Mouse (Mus musculus): ENCODE measurements around the gene Gm47995. TPM values are rescaled to one million over a fixed set of nuclear protein-coding genes. Genes with fewer than 3 reads are reported as not detected.
"Not testable (repeated sequence)": the region's sequence is repeated elsewhere in the genome, so short reads cannot be mapped to it uniquely, and the experiment has no call there.

The Gm47995 gene
- polyA plus RNA-seq, 1 experiment from 2014 or later: not detected

GRCm38 (mm10) chr1:151180167-151180566, 18.1 kb upstream of the Gm47995 start:
- 76% methylated on average over 2 of the region's 2 CpGs for WGBS
- Histone ChIP-seq H3K9ac (ENCODE audit: low read length) (no peak overlapping the region), H3K4me2 (replicated peaks; ENCODE audit: low read depth) (no peak overlapping the region), H3K27me3 (ENCODE audit: control insufficient read depth, insufficient read depth, low read length) (no peaks in the 10 kb centered on the region), H3K4me3 (ENCODE audit: low read depth, low read length) (no peak overlapping the region), H3K27ac (replicated peaks) (no peak overlapping the region), H3K4me1 (replicated peaks; ENCODE audit: control insufficient read depth, insufficient read depth) (no peaks in the 10 kb centered on the region), H3K9me3 (ENCODE audit: control insufficient read depth, low read length) (no peaks in the 10 kb centered on the region), H3K36me3 (ENCODE audit: control insufficient read depth, insufficient read depth, low read length) (no peaks in the 10 kb centered on the region)
- TF ChIP-seq EP300 (optimal IDR thresholded peaks at IDR 0.05): no peak
- no peak for TF ChIP-seq CTCF (IDR thresholded peaks at IDR 0.05; ENCODE audit: low read depth)
- ATAC-seq (ENCODE audit: low FRiP score, low TSS enrichment): no peak
- no peak for DNase-seq (ENCODE audit: low spot score)

DNA sequence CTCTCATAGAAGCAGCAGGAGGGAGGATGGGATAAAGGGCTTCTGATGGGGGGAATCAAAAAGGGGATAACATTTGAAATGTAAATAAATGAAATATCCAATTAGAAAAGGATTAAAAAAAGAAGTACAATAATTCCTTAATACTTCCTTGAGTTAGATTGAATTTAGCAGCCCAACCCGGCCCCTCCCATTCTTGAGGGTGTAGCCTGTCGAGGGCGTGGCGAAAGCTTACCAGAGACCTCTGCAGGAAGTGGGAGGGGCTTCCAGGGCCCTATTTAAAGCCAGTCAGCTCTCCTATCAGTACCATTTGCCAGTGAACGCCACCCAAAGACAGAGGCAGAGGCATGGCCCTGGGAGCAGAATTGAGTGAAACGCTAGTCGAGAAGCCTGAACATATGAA, 16.0 kb upstream of the Gm47995 start, which contains the start of gene Gm47985:
TSS of gene Gm47985 (plus strand) at position 272 of the 400 bp plus-strand sequence.
- DNase-seq (ENCODE audit: low spot score); H3K27me3 ChIP-seq (ENCODE audit: control insufficient read depth, insufficient read depth, low read length); H3K36me3 ChIP-seq (ENCODE audit: control insufficient read depth, insufficient read depth, low read length); H3K4me3 ChIP-seq (ENCODE audit: low read depth, low read length); H3K27ac ChIP-seq (replicated peaks); H3K9ac ChIP-seq (ENCODE audit: low read length); ATAC-seq (ENCODE audit: low FRiP score, low TSS enrichment); H3K9me3 ChIP-seq (ENCODE audit: control insufficient read depth, low read length); H3K4me1 ChIP-seq (replicated peaks; ENCODE audit: control insufficient read depth, insufficient read depth); H3K4me2 ChIP-seq (replicated peaks; ENCODE audit: low read depth): not testable (repeated sequence)
- WGBS: no CpG with 5 or more reads among the region's 7 CpGs

- WGBS: 59% methylated on average over 3 of the region's 3 CpGs
- not testable (repeated sequence) for H3K4me3 ChIP-seq (ENCODE audit: low read depth, low read length); H3K9ac ChIP-seq (ENCODE audit: low read length); ATAC-seq (ENCODE audit: low FRiP score, low TSS enrichment); H3K27me3 ChIP-seq (ENCODE audit: control insufficient read depth, insufficient read depth, low read length); DNase-seq (ENCODE audit: low spot score); H3K27ac ChIP-seq (replicated peaks); H3K4me2 ChIP-seq (replicated peaks; ENCODE audit: low read depth); H3K9me3 ChIP-seq (ENCODE audit: control insufficient read depth, low read length); H3K36me3 ChIP-seq (ENCODE audit: control insufficient read depth, insufficient read depth, low read length); H3K4me1 ChIP-seq (replicated peaks; ENCODE audit: control insufficient read depth, insufficient read depth)
Measured at GRCm38 (mm10) chr1:151186186-151186585, 12.1 kb upstream of the Gm47995 start.

GRCm38 (mm10) chr1:151186879-151187424, 11.3 kb upstream of the Gm47995 start:
- not testable (repeated sequence) for H3K4me1 ChIP-seq (replicated peaks; ENCODE audit: control insufficient read depth, insufficient read depth); H3K9ac ChIP-seq (ENCODE audit: low read length); DNase-seq (ENCODE audit: low spot score); ATAC-seq (ENCODE audit: low FRiP score, low TSS enrichment); H3K27me3 ChIP-seq (ENCODE audit: control insufficient read depth, insufficient read depth, low read length); H3K4me3 ChIP-seq (ENCODE audit: low read depth, low read length); H3K27ac ChIP-seq (replicated peaks); H3K36me3 ChIP-seq (ENCODE audit: control insufficient read depth, insufficient read depth, low read length); H3K4me2 ChIP-seq (replicated peaks; ENCODE audit: low read depth); H3K9me3 ChIP-seq (ENCODE audit: control insufficient read depth, low read length)
- 79% methylated on average over 4 of the region's 4 CpGs for WGBS

- ATAC-seq (ENCODE audit: low FRiP score, low TSS enrichment) (no peak), DNase-seq (ENCODE audit: low spot score) (no peak)
Measured at GRCm38 (mm10) chr1:151188469-151188868, 9.8 kb upstream of the Gm47995 start.

GRCm38 (mm10) chr1:151192075-151192474, 6.2 kb upstream of the Gm47995 start, which contains the start of gene Gm8947:
Gene Gm8947 (plus strand): TSS chr1:151192376.
- H3K27me3 ChIP-seq (ENCODE audit: control insufficient read depth, insufficient read depth, low read length); H3K4me1 ChIP-seq (replicated peaks; ENCODE audit: control insufficient read depth, insufficient read depth); DNase-seq (ENCODE audit: low spot score); H3K36me3 ChIP-seq (ENCODE audit: control insufficient read depth, insufficient read depth, low read length); H3K4me3 ChIP-seq (ENCODE audit: low read depth, low read length); H3K27ac ChIP-seq (replicated peaks); H3K9ac ChIP-seq (ENCODE audit: low read length); ATAC-seq (ENCODE audit: low FRiP score, low TSS enrichment); H3K9me3 ChIP-seq (ENCODE audit: control insufficient read depth, low read length); H3K4me2 ChIP-seq (replicated peaks; ENCODE audit: low read depth): not testable (repeated sequence)
- WGBS: no CpG with 5 or more reads among the region's 7 CpGs

More at GRCm38 (mm10) chr1:151188469-151188868, 9.8 kb upstream of the Gm47995 start:
- H3K4me3 ChIP-seq (ENCODE audit: low read depth, low read length): no peak overlapping the region
- H3K36me3 ChIP-seq (ENCODE audit: control insufficient read depth, insufficient read depth, low read length): no peaks in the 10 kb centered on the region
- 82% methylated on average over 4 of the region's 4 CpGs for WGBS
- H3K27ac ChIP-seq (replicated peaks): no peak overlapping the region
- no peaks in the 10 kb centered on the region for H3K4me1 ChIP-seq (replicated peaks; ENCODE audit: control insufficient read depth, insufficient read depth)
- H3K4me2 ChIP-seq (replicated peaks; ENCODE audit: low read depth): no peak overlapping the region
- H3K9ac ChIP-seq (ENCODE audit: low read length): no peak overlapping the region
- no peaks in the 10 kb centered on the region for H3K9me3 ChIP-seq (ENCODE audit: control insufficient read depth, low read length)
- no peaks in the 10 kb centered on the region for H3K27me3 ChIP-seq (ENCODE audit: control insufficient read depth, insufficient read depth, low read length)
- TF ChIP-seq EP300 (optimal IDR thresholded peaks at IDR 0.05) (no peak), CTCF (IDR thresholded peaks at IDR 0.05; ENCODE audit: low read depth) (no peak)

DNA sequence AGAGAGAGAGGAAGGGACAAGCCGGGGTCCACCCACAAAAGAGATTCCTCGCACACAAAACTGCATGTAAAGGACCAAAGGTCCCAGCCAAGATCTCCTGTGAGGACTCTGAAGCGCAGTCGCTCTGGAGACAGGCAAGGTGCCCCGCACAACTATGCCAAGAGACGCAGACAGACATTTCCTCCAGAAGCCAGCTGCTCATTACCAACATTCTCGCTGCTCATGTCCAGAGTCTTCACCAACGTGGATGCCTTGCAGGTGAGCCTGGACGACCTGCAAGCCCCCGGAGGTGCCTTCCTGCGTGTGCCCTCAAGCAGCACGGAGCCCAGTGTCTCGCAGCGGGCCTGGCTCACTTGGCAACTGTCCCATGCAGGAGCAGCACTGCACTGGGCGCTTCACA, 5.5 kb upstream of the Gm47995 start:
- not testable (repeated sequence) for H3K4me1 ChIP-seq (replicated peaks; ENCODE audit: control insufficient read depth, insufficient read depth); H3K9ac ChIP-seq (ENCODE audit: low read length); H3K27me3 ChIP-seq (ENCODE audit: control insufficient read depth, insufficient read depth, low read length); ATAC-seq (ENCODE audit: low FRiP score, low TSS enrichment); H3K27ac ChIP-seq (replicated peaks); H3K36me3 ChIP-seq (ENCODE audit: control insufficient read depth, insufficient read depth, low read length); DNase-seq (ENCODE audit: low spot score); H3K9me3 ChIP-seq (ENCODE audit: control insufficient read depth, low read length); H3K4me2 ChIP-seq (replicated peaks; ENCODE audit: low read depth); H3K4me3 ChIP-seq (ENCODE audit: low read depth, low read length)
- WGBS: 91% methylated on average over 14 of the region's 15 CpGs

GRCm38 (mm10) chr1:151195986-151196385, 2.3 kb upstream of the Gm47995 start:
- H3K4me2 ChIP-seq (replicated peaks; ENCODE audit: low read depth); H3K27me3 ChIP-seq (ENCODE audit: control insufficient read depth, insufficient read depth, low read length); H3K27ac ChIP-seq (replicated peaks); H3K9me3 ChIP-seq (ENCODE audit: control insufficient read depth, low read length); H3K36me3 ChIP-seq (ENCODE audit: control insufficient read depth, insufficient read depth, low read length); ATAC-seq (ENCODE audit: low FRiP score, low TSS enrichment); H3K9ac ChIP-seq (ENCODE audit: low read length); H3K4me3 ChIP-seq (ENCODE audit: low read depth, low read length); H3K4me1 ChIP-seq (replicated peaks; ENCODE audit: control insufficient read depth, insufficient read depth); DNase-seq (ENCODE audit: low spot score): not testable (repeated sequence)
- WGBS: 56% methylated on average over 4 of the region's 4 CpGs

- not testable (repeated sequence) for H3K27ac ChIP-seq (replicated peaks); H3K27me3 ChIP-seq (ENCODE audit: control insufficient read depth, insufficient read depth, low read length); H3K9ac ChIP-seq (ENCODE audit: low read length); H3K36me3 ChIP-seq (ENCODE audit: control insufficient read depth, insufficient read depth, low read length); H3K9me3 ChIP-seq (ENCODE audit: control insufficient read depth, low read length); ATAC-seq (ENCODE audit: low FRiP score, low TSS enrichment); H3K4me2 ChIP-seq (replicated peaks; ENCODE audit: low read depth); DNase-seq (ENCODE audit: low spot score); H3K4me1 ChIP-seq (replicated peaks; ENCODE audit: control insufficient read depth, insufficient read depth); H3K4me3 ChIP-seq (ENCODE audit: low read depth, low read length)
- 71% methylated on average over 3 of the region's 3 CpGs for WGBS
Measured at GRCm38 (mm10) chr1:151196690-151197089, 1.6 kb upstream of the Gm47995 start.
